Mouse (Mus musculus): ENCODE results near the gene Lin7b. TPM values are rescaled to one million over a fixed set of nuclear protein-coding genes. Genes with fewer than 3 reads are reported as not detected.

Lin7b gene
- polyA plus RNA-seq, 1 experiment from 2014 or later: 0.66 TPM

GRCm38 (mm10) chr7:45341303-45341702 is 29.1 kb downstream of the Lin7b start:
- peak overlapping the region; percentile 93 for H3K4me2 ChIP-seq (replicated peaks; ENCODE audit: low read depth, low read length)
- peak overlapping the region; percentile 56 for H3K27ac ChIP-seq (ENCODE audit: low read depth, low read length)
- no peaks in the 10 kb centered on the region for H3K36me3 ChIP-seq (ENCODE audit: control insufficient read depth, insufficient read depth, low read length)
- H3K9me3 ChIP-seq (ENCODE audit: control insufficient read depth, low read length): no peaks in the 10 kb centered on the region
- H3K9ac ChIP-seq (ENCODE audit: low read depth, low read length): no peak overlapping the region
- H3K27me3 ChIP-seq (ENCODE audit: control insufficient read depth, insufficient read depth, low read length): peaks cover 4% of the 10 kb centered on the region
- ATAC-seq (ENCODE audit: low FRiP score, low TSS enrichment): peak; percentile 22
- 5% methylated on average over 8 of the region's 8 CpGs for WGBS
- H3K4me1 ChIP-seq (ENCODE audit: control insufficient read depth, insufficient read depth, low read length): peaks cover 34% of the 10 kb centered on the region
- H3K4me3 ChIP-seq (ENCODE audit: low read length): peak overlapping the region; percentile 51; the same call in 1 of the 2 replicates

GRCm38 (mm10) chr7:45340669-45341068 is 29.7 kb downstream of the Lin7b start:
- ATAC-seq (ENCODE audit: low FRiP score, low TSS enrichment): no peak
- Histone ChIP-seq H3K9me3 (ENCODE audit: control insufficient read depth, low read length) (no peaks in the 10 kb centered on the region), H3K4me3 (ENCODE audit: low read length) (peak overlapping the region; percentile 51), H3K9ac (ENCODE audit: low read depth, low read length) (peak overlapping the region; percentile 59; the same call in 1 of the 2 replicates), H3K27me3 (ENCODE audit: control insufficient read depth, insufficient read depth, low read length) (peaks cover 4% of the 10 kb centered on the region), H3K36me3 (ENCODE audit: control insufficient read depth, insufficient read depth, low read length) (no peaks in the 10 kb centered on the region), H3K4me2 (replicated peaks; ENCODE audit: low read depth, low read length) (peak overlapping the region; percentile 93), H3K4me1 (ENCODE audit: control insufficient read depth, insufficient read depth, low read length) (peaks cover 34% of the 10 kb centered on the region), H3K27ac (ENCODE audit: low read depth, low read length) (peak overlapping the region; percentile 56)
- WGBS: under 1% methylated on average over 11 of the region's 11 CpGs

- peaks cover 38% of the 10 kb centered on the region for H3K4me1 ChIP-seq (ENCODE audit: control insufficient read depth, insufficient read depth, low read length)
- peak overlapping the region; percentile 93 for H3K4me2 ChIP-seq (replicated peaks; ENCODE audit: low read depth, low read length)
- H3K9me3 ChIP-seq (ENCODE audit: control insufficient read depth, low read length): no peaks in the 10 kb centered on the region
- peak overlapping the region; percentile 59 for H3K9ac ChIP-seq (ENCODE audit: low read depth, low read length)
- peak overlapping the region; percentile 51 for H3K4me3 ChIP-seq (ENCODE audit: low read length)
- 3% methylated on average over 11 of the region's 11 CpGs for WGBS
- ATAC-seq (ENCODE audit: low FRiP score, low TSS enrichment): no peak
- no peaks in the 10 kb centered on the region for H3K36me3 ChIP-seq (ENCODE audit: control insufficient read depth, insufficient read depth, low read length)
- H3K27me3 ChIP-seq (ENCODE audit: control insufficient read depth, insufficient read depth, low read length): peaks cover 4% of the 10 kb centered on the region
- H3K27ac ChIP-seq (ENCODE audit: low read depth, low read length): peak overlapping the region; percentile 43
Observed at GRCm38 (mm10) chr7:45340066-45340442, 30.3 kb downstream of the Lin7b start.

- Histone ChIP-seq H3K4me2 (replicated peaks; ENCODE audit: low read depth, low read length) (peak overlapping the region; percentile 93), H3K9ac (ENCODE audit: low read depth, low read length) (peak overlapping the region; percentile 59), H3K9me3 (ENCODE audit: control insufficient read depth, low read length) (no peaks in the 10 kb centered on the region), H3K4me3 (ENCODE audit: low read length) (peak overlapping the region; percentile 51), H3K4me1 (ENCODE audit: control insufficient read depth, insufficient read depth, low read length) (peaks cover 44% of the 10 kb centered on the region), H3K27me3 (ENCODE audit: control insufficient read depth, insufficient read depth, low read length) (peaks cover 4% of the 10 kb centered on the region), H3K36me3 (ENCODE audit: control insufficient read depth, insufficient read depth, low read length) (no peaks in the 10 kb centered on the region), H3K27ac (ENCODE audit: low read depth, low read length) (peak overlapping the region; percentile 69; the same call in 1 of the 2 replicates)
- under 1% methylated on average over 36 of the region's 39 CpGs for WGBS
- ATAC-seq (ENCODE audit: low FRiP score, low TSS enrichment): peak; percentile 77
Observed at GRCm38 (mm10) chr7:45339410-45340065, 30.8 kb downstream of the Lin7b start.

- no peaks in the 10 kb centered on the region for H3K9me3 ChIP-seq (ENCODE audit: control insufficient read depth, low read length)
- H3K27ac ChIP-seq (ENCODE audit: low read depth, low read length): peak overlapping the region; percentile 69; the same call in 1 of the 2 replicates
- H3K9ac ChIP-seq (ENCODE audit: low read depth, low read length): peak overlapping the region; percentile 59; the same call in 1 of the 2 replicates
- H3K4me2 ChIP-seq (replicated peaks; ENCODE audit: low read depth, low read length): peak overlapping the region; percentile 93
- no peaks in the 10 kb centered on the region for H3K36me3 ChIP-seq (ENCODE audit: control insufficient read depth, insufficient read depth, low read length)
- WGBS: 4% methylated on average over 14 of the region's 14 CpGs
- ATAC-seq (ENCODE audit: low FRiP score, low TSS enrichment): peak; percentile 28; the same call in 1 of the 2 replicates
- peaks cover 4% of the 10 kb centered on the region for H3K27me3 ChIP-seq (ENCODE audit: control insufficient read depth, insufficient read depth, low read length)
- peak overlapping the region; percentile 51 for H3K4me3 ChIP-seq (ENCODE audit: low read length)
- H3K4me1 ChIP-seq (ENCODE audit: control insufficient read depth, insufficient read depth, low read length): peaks cover 50% of the 10 kb centered on the region
Observed at GRCm38 (mm10) chr7:45338161-45338911, 32.0 kb downstream of the Lin7b start.

GRCm38 (mm10) chr7:45337469-45337868 is 32.9 kb downstream of the Lin7b start:
- no peak overlapping the region for H3K27ac ChIP-seq (ENCODE audit: low read depth, low read length)
- no peaks in the 10 kb centered on the region for H3K9me3 ChIP-seq (ENCODE audit: control insufficient read depth, low read length)
- peaks cover 4% of the 10 kb centered on the region for H3K27me3 ChIP-seq (ENCODE audit: control insufficient read depth, insufficient read depth, low read length)
- WGBS: 17% methylated on average over 4 of the region's 4 CpGs
- ATAC-seq (ENCODE audit: low FRiP score, low TSS enrichment): no peak
- no peaks in the 10 kb centered on the region for H3K36me3 ChIP-seq (ENCODE audit: control insufficient read depth, insufficient read depth, low read length)
- no peak overlapping the region for H3K4me3 ChIP-seq (ENCODE audit: low read length)
- H3K9ac ChIP-seq (ENCODE audit: low read depth, low read length): no peak overlapping the region
- H3K4me1 ChIP-seq (ENCODE audit: control insufficient read depth, insufficient read depth, low read length): peaks cover 55% of the 10 kb centered on the region
- peak overlapping the region; percentile 93; the same call in 1 of the 2 replicates for H3K4me2 ChIP-seq (replicated peaks; ENCODE audit: low read depth, low read length)

DNA sequence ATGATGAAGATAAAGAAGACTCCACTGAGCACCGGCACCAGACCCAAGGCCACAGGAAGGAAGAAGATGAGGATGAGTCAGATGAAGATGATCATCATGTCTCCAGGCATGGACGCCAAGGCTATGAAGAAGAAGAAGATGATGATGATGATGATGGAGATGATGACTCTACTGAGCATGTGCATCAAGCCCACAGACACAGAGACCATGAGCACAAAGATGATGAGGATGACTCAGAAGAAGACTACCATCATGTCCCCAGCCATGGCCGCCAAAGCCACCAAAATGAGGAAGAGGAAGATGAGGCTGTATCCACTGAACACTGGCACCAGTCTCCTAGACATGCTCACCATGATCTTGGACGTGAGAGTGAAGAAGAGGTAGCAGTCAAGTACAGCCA is 34.1 kb downstream of the Lin7b start:
- Histone ChIP-seq H3K27me3 (ENCODE audit: control insufficient read depth, insufficient read depth, low read length) (peaks cover 4% of the 10 kb centered on the region; the same call in 1 of the 2 replicates), H3K4me2 (replicated peaks; ENCODE audit: low read depth, low read length) (no peak overlapping the region), H3K9ac (ENCODE audit: low read depth, low read length) (no peak overlapping the region), H3K4me1 (ENCODE audit: control insufficient read depth, insufficient read depth, low read length) (peaks cover 57% of the 10 kb centered on the region), H3K4me3 (ENCODE audit: low read length) (no peak overlapping the region), H3K36me3 (ENCODE audit: control insufficient read depth, insufficient read depth, low read length) (no peaks in the 10 kb centered on the region), H3K9me3 (ENCODE audit: control insufficient read depth, low read length) (no peaks in the 10 kb centered on the region), H3K27ac (ENCODE audit: low read depth, low read length) (no peak overlapping the region)
- 93% methylated on average over 4 of the region's 4 CpGs for WGBS
- ATAC-seq (ENCODE audit: low FRiP score, low TSS enrichment): no peak

DNA sequence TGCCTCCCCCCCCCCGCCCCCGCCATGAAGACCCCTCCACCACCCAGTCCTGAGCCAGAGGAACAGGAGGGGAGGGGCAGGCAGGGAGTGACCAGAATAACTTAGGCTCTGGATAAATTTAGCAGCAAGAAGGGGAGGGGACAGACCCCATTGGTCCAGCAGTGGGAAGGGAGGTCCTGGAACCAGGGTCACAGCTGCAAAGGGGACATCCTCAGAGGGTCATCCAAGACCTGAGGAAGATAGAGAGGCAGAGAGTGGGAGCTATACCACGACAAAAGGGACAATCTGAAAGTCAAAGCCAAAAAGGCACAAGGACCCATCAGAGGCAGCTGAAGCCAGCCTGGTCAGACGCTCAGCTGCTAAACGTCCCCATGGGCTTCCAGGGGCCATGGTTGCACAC is 35.3 kb downstream of the Lin7b start, which contains the start of gene Hrc:
Hrc (plus strand) TSS at position 235 of the 400 bp plus-strand sequence.
- Histone ChIP-seq H3K4me2 (replicated peaks; ENCODE audit: low read depth, low read length) (peak within 1 kb of the TSS; percentile 92), H3K4me1 (ENCODE audit: control insufficient read depth, insufficient read depth, low read length) (peaks cover 46% of the 10 kb centered on the region), H3K9me3 (ENCODE audit: control insufficient read depth, low read length) (no peaks in the 10 kb centered on the region), H3K36me3 (ENCODE audit: control insufficient read depth, insufficient read depth, low read length) (no peaks in the 10 kb centered on the region), H3K27me3 (ENCODE audit: control insufficient read depth, insufficient read depth, low read length) (peaks cover 4% of the 10 kb centered on the region; the same call in 1 of the 2 replicates), H3K9ac (ENCODE audit: low read depth, low read length) (no peak within 1 kb of the TSS), H3K4me3 (ENCODE audit: low read length) (peak within 1 kb of the TSS; percentile 71; the same call in 1 of the 2 replicates), H3K27ac (ENCODE audit: low read depth, low read length) (peak within 1 kb of the TSS; percentile 88; the same call in 1 of the 2 replicates)
- ATAC-seq (ENCODE audit: low FRiP score, low TSS enrichment): no peak
- 26% methylated on average over 5 of the region's 5 CpGs for WGBS

All from kidney, embryonic 14.5 days (tissue).